Comparison of ENCODE assay signal across 9 mouse cellular contexts in the genomic region with DNA sequence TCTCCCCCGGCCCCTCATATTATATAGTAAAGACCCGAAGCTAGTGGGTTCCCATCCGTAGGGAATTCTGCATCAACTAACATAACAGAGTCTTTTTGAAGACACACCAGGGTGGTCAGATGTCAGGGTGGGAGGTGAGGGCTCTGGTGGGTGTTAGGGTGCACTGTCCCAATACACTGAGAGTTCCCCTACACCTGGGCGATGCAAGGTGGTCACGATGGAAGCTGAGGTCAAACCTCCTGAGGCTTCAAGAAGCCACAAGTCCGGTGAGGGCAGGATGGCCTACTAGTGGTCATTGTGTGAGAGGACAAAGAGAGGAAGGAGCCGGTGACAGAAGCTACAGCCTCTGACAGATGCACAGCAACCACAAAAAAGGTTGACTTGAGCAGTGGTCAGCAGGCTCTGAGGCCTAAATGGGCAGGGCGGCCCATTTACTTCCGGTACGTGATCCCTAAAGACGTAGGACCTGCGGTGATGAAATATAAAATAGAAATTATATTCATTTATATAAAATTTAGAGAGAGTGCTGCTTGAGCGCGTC. TPM values are rescaled to one million over a fixed set of nuclear protein-coding genes. Genes with fewer than 3 reads are reported as not detected.
A peak's percentile ranks its signal among the peaks of the same experiment; 100 is the strongest.
DNase-seq lines count a peak whose midpoint lies in the region; ATAC-seq and TF ChIP-seq lines count a peak whose summit lies in the region.
"Had no signal": no experiment of that assay in that cellular context is flagged by ENCODE, and none has a peak within 500 bp of the region (broad histone marks: within the 10 kb centered on the region; RNA-seq: fewer than 3 reads in every experiment).

No protein-coding gene starts in this region.

- H3K9ac ChIP-seq in liver, embryonic 13.5 days, result no peak overlapping the region

- peak overlapping the region; percentile 91 for H3K27ac ChIP-seq in gastrocnemius, adult 2 months
- peak overlapping the region; percentile 60; the same call in 1 of the 2 replicates for H3K27ac ChIP-seq in testis, adult 2 months (ENCODE audit: control insufficient read depth, insufficient read depth, low read depth, low read length)
- H3K27ac ChIP-seq in liver, embryonic 13.5 days, result no peak overlapping the region

- H3K36me3 ChIP-seq in testis, adult 2 months (ENCODE audit: control insufficient read depth, insufficient read depth, low read length), result no peaks in the 10 kb centered on the region; the same call in 1 of the 2 replicates
- no peaks in the 10 kb centered on the region for H3K36me3 ChIP-seq in liver, embryonic 13.5 days

- H3K4me1 ChIP-seq in testis, adult 2 months (ENCODE audit: control insufficient read depth, insufficient read depth, low read length), result peaks cover 9% of the 10 kb centered on the region
- peaks cover 13% of the 10 kb centered on the region for H3K4me1 ChIP-seq in liver, embryonic 13.5 days (replicated peaks)

- no peak for TF ChIP-seq CTCF in gastrocnemius, adult 2 months (IDR thresholded peaks at IDR 0.05)
- no peak for TF ChIP-seq CTCF in testis, adult 2 months (IDR thresholded peaks at IDR 0.05; ENCODE audit: control insufficient read depth, insufficient read depth, insufficient replicate concordance, low read depth, low read length)

- 72% methylated on average over 14 of the region's 14 CpGs for WGBS in liver, embryonic 13.5 days (ENCODE audit: insufficient replicate concordance)

- intact Hi-C loops in gastrocnemius, adult 2 months (cut with DNase I), result loop anchor here (2.0 to 10.0 kb wide), 3 partner anchors 66 to 324 kb away; no protein-coding TSS in a partner anchor

- ATAC-seq in liver, embryonic 13.5 days (ENCODE audit: low read depth), result peak; percentile 30; the same call in 1 of the 2 replicates
- ATAC-seq in CD4-positive, CD25-positive, alpha-beta regulatory T cell, adult 4 months, result no peak

- H3K4me2 ChIP-seq in liver, embryonic 13.5 days, result peak overlapping the region; percentile 80

- no peak for TF ChIP-seq POLR2A in testis, adult 2 months (IDR thresholded peaks at IDR 0.05; ENCODE audit: control insufficient read depth, low read depth, low read length)

- no peak for DNase-seq in gastrocnemius, adult 2 months
- no peak for DNase-seq in gastrocnemius, adult 8-10 months (ENCODE audit: low spot score in 2 of 2)
- no peak for DNase-seq in testis, postnatal 14 days (ENCODE audit: low spot score)
- no peak for DNase-seq in liver, embryonic 13.5 days
- no peak for DNase-seq in gastrocnemius, postnatal 25 days
- DNase-seq in cerebellum, postnatal 10 days, result no peak

- H3K4me3 ChIP-seq in gastrocnemius, adult 2 months, result peak overlapping the region; percentile 86
- peak overlapping the region; percentile 76 for H3K4me3 ChIP-seq in testis, adult 2 months (ENCODE audit: control insufficient read depth, low read depth, low read length)
- peak overlapping the region; percentile 62 for H3K4me3 ChIP-seq in liver, embryonic 13.5 days (replicated peaks)

- H3K9me3 ChIP-seq in liver, embryonic 13.5 days (replicated peaks), result peaks cover 29% of the 10 kb centered on the region; the same call in 1 of the 2 replicates

- H3K27me3 ChIP-seq in testis, adult 2 months (ENCODE audit: control insufficient read depth, insufficient read depth, low read length), result no peaks in the 10 kb centered on the region
- H3K27me3 ChIP-seq in liver, embryonic 13.5 days, result no peaks in the 10 kb centered on the region; the same call in 1 of the 2 replicates

RNA-seq across cellular contexts. Expression of gene Map10, which starts 0.4 kb away (rescaled TPM):
- 1 to 10 TPM; 2.1 to 3.0 TPM for total RNA-seq in gastrocnemius, adult 2 months (2021)
- total RNA-seq in gastrocnemius, adult 8-10 months (2022), result 1 to 10 TPM; 2.7 to 3.5 (median 3.3) TPM
- polyA plus RNA-seq in testis, adult 2 months (2012; rRNA removed), result 14.0 and 15.0 TPM in 2 replicates
- 0.97 and 1.00 TPM in 2 replicates for polyA plus RNA-seq in liver, embryonic 13.5 days (2015; fragmentation: Nextera tagmentation; extraction: Ambion mirVana)
- polyA plus RNA-seq in CD4-positive, CD25-positive, alpha-beta regulatory T cell, adult 4 months (2017; shearing (Covaris generic)), result under 1 TPM in 1 of 2 experiments, not detected in 1; 0.24 TPM
- 1 to 10 TPM; 2.6 to 3.0 TPM for total RNA-seq in gastrocnemius, postnatal 25 days (2021)
- polyA plus RNA-seq: C2C12 had no signal
